Mouse (Mus musculus): ENCODE measurements around the gene Gm5965. TPM values are rescaled to one million over a fixed set of nuclear protein-coding genes. Genes with fewer than 3 reads are reported as not detected.

The Gm5965 gene
- polyA plus RNA-seq, 1 experiment from 2014 or later = not detected

GRCm38 (mm10) chr16:88826095-88826652, 48.5 kb downstream of the Gm5965 start, which contains the start of gene Krtap14:
Gene Krtap14, minus strand, starts transcription at chr16:88826145.
- 30% methylated on average over 9 of the region's 9 CpGs for WGBS
- no peak for ATAC-seq (ENCODE audit: insufficient number of reproducible peaks, insufficient read depth, low FRiP score, low TSS enrichment)
- no peak within 1 kb of the TSS for H3K4me2 ChIP-seq (replicated peaks)
- H3K4me3 ChIP-seq = no peak within 1 kb of the TSS
- no peaks in the 10 kb centered on the region for H3K36me3 ChIP-seq
- H3K9me3 ChIP-seq = no peaks in the 10 kb centered on the region
- no peaks in the 10 kb centered on the region for H3K27me3 ChIP-seq
- H3K9ac ChIP-seq = no peak within 1 kb of the TSS
- H3K4me1 ChIP-seq = no peaks in the 10 kb centered on the region
- H3K27ac ChIP-seq = no peak within 1 kb of the TSS

- Histone ChIP-seq H3K36me3 (no peaks in the 10 kb centered on the region), H3K4me3 (no peak overlapping the region), H3K27ac (no peak overlapping the region), H3K9ac (no peak overlapping the region), H3K9me3 (no peaks in the 10 kb centered on the region), H3K27me3 (no peaks in the 10 kb centered on the region), H3K4me1 (no peaks in the 10 kb centered on the region), H3K4me2 (replicated peaks) (no peak overlapping the region)
- ATAC-seq (ENCODE audit: insufficient number of reproducible peaks, insufficient read depth, low FRiP score, low TSS enrichment) = no peak
- 26% methylated on average over 3 of the region's 3 CpGs for WGBS
Observed at GRCm38 (mm10) chr16:88826978-88827377, 49.3 kb downstream of the Gm5965 start.

Other genes with a start within 250 kb of the Gm5965 start
- 4.8 and 5.3 TPM in 2 replicates for gene Cldn8, start 214.7 kb upstream of the Gm5965 start, polyA plus RNA-seq (2016; fragmentation: Nextera tagmentation; extraction: Ambion mirVana)
- not detected in 2 replicates for gene Krtap24-1, start 165.6 kb upstream of the Gm5965 start, polyA plus RNA-seq (2016; fragmentation: Nextera tagmentation; extraction: Ambion mirVana)
- gene 2310079G19Rik, start 150.2 kb upstream of the Gm5965 start, polyA plus RNA-seq (2016; fragmentation: Nextera tagmentation; extraction: Ambion mirVana) = not detected in 2 replicates
- gene Krtap26-1, start 130.1 kb upstream of the Gm5965 start, polyA plus RNA-seq (2016; fragmentation: Nextera tagmentation; extraction: Ambion mirVana) = not detected in 2 replicates
- not detected in 2 replicates for gene Krtap27-1, start 106.2 kb upstream of the Gm5965 start, polyA plus RNA-seq (2016; fragmentation: Nextera tagmentation; extraction: Ambion mirVana)
- not detected in 2 replicates for gene 2310061N02Rik, start 69.9 kb upstream of the Gm5965 start, polyA plus RNA-seq (2016; fragmentation: Nextera tagmentation; extraction: Ambion mirVana)
- not detected in 2 replicates for gene Krtap13-1, start 49.0 kb upstream of the Gm5965 start, polyA plus RNA-seq (2016; fragmentation: Nextera tagmentation; extraction: Ambion mirVana)
- gene Krtap13, start 26.3 kb upstream of the Gm5965 start, polyA plus RNA-seq (2016; fragmentation: Nextera tagmentation; extraction: Ambion mirVana) = not detected in 2 replicates
- gene 2310034C09Rik, start 19.0 kb upstream of the Gm5965 start, polyA plus RNA-seq (2016; fragmentation: Nextera tagmentation; extraction: Ambion mirVana) = not detected in 2 replicates
- gene 2310057N15Rik, start 3.7 kb upstream of the Gm5965 start, polyA plus RNA-seq (2016; fragmentation: Nextera tagmentation; extraction: Ambion mirVana) = not detected in 2 replicates
- not detected in 2 replicates for gene Gm20741, start 34.3 kb downstream of the Gm5965 start, polyA plus RNA-seq (2016; fragmentation: Nextera tagmentation; extraction: Ambion mirVana)
- gene Krtap15, start 42.3 kb downstream of the Gm5965 start, polyA plus RNA-seq (2016; fragmentation: Nextera tagmentation; extraction: Ambion mirVana) = not detected in 2 replicates
- not detected in 2 replicates for gene Krtap14, start 48.2 kb downstream of the Gm5965 start, polyA plus RNA-seq (2016; fragmentation: Nextera tagmentation; extraction: Ambion mirVana)
- gene Krtap19-1, start 91.5 kb downstream of the Gm5965 start, polyA plus RNA-seq (2016; fragmentation: Nextera tagmentation; extraction: Ambion mirVana) = not detected in 2 replicates
- gene Krtap19-2, start 96.4 kb downstream of the Gm5965 start, polyA plus RNA-seq (2016; fragmentation: Nextera tagmentation; extraction: Ambion mirVana) = not detected in 2 replicates
- gene Krtap19-3, start 100.1 kb downstream of the Gm5965 start, polyA plus RNA-seq (2016; fragmentation: Nextera tagmentation; extraction: Ambion mirVana) = not detected in 2 replicates
- not detected in 2 replicates for gene Krtap19-4, start 107.2 kb downstream of the Gm5965 start, polyA plus RNA-seq (2016; fragmentation: Nextera tagmentation; extraction: Ambion mirVana)
- not detected in 2 replicates for gene Krtap19-5, start 118.6 kb downstream of the Gm5965 start, polyA plus RNA-seq (2016; fragmentation: Nextera tagmentation; extraction: Ambion mirVana)
- not detected in 2 replicates for gene Krtap19-9b, start 154.4 kb downstream of the Gm5965 start, polyA plus RNA-seq (2016; fragmentation: Nextera tagmentation; extraction: Ambion mirVana)
- not detected in 2 replicates for gene Krtap16-3, start 185.0 kb downstream of the Gm5965 start, polyA plus RNA-seq (2016; fragmentation: Nextera tagmentation; extraction: Ambion mirVana)
- not detected in 2 replicates for gene Krtap22-2, start 232.9 kb downstream of the Gm5965 start, polyA plus RNA-seq (2016; fragmentation: Nextera tagmentation; extraction: Ambion mirVana)
- gene Gm10229, start 237.4 kb downstream of the Gm5965 start, polyA plus RNA-seq (2016; fragmentation: Nextera tagmentation; extraction: Ambion mirVana) = not detected in 2 replicates